Mouse (Mus musculus): ENCODE results near the gene Agt. TPM values are rescaled to one million over a fixed set of nuclear protein-coding genes. Genes with fewer than 3 reads are reported as not detected.

Gene Agt
- polyA plus RNA-seq, 1 experiment from 2014 or later = 0.09 TPM

GRCm38 (mm10) chr8:124548187-124548586, 21.3 kb downstream of the Agt start:
- no peaks in the 10 kb centered on the region for H3K9me3 ChIP-seq
- WGBS = 77% methylated on average over 1 of the region's 1 CpGs
- H3K27me3 ChIP-seq = no peaks in the 10 kb centered on the region
- H3K4me2 ChIP-seq (replicated peaks) = no peak overlapping the region
- no peaks in the 10 kb centered on the region for H3K4me1 ChIP-seq
- H3K9ac ChIP-seq (replicated peaks) = no peak overlapping the region
- peaks cover 95% of the 10 kb centered on the region for H3K36me3 ChIP-seq
- H3K4me3 ChIP-seq = no peak overlapping the region
- H3K27ac ChIP-seq (replicated peaks) = no peak overlapping the region
- ATAC-seq (ENCODE audit: low FRiP score, low read depth) = no peak

GRCm38 (mm10) chr8:124547269-124547668, 22.2 kb downstream of the Agt start:
- H3K27ac ChIP-seq (replicated peaks) = no peak overlapping the region
- H3K4me2 ChIP-seq (replicated peaks) = no peak overlapping the region
- WGBS = 76% methylated on average over 11 of the region's 11 CpGs
- no peak overlapping the region for H3K9ac ChIP-seq (replicated peaks)
- H3K4me3 ChIP-seq = no peak overlapping the region
- no peaks in the 10 kb centered on the region for H3K9me3 ChIP-seq
- ATAC-seq (ENCODE audit: low FRiP score, low read depth) = no peak
- no peaks in the 10 kb centered on the region for H3K4me1 ChIP-seq
- peaks cover 97% of the 10 kb centered on the region for H3K36me3 ChIP-seq
- H3K27me3 ChIP-seq = no peaks in the 10 kb centered on the region

- H3K4me3 ChIP-seq = no peak overlapping the region
- no peak overlapping the region for H3K4me2 ChIP-seq (replicated peaks)
- peaks cover 97% of the 10 kb centered on the region for H3K36me3 ChIP-seq
- no peak for ATAC-seq (ENCODE audit: low FRiP score, low read depth)
- no peaks in the 10 kb centered on the region for H3K4me1 ChIP-seq
- WGBS = 97% methylated on average over 7 of the region's 7 CpGs
- H3K9me3 ChIP-seq = no peaks in the 10 kb centered on the region
- H3K9ac ChIP-seq (replicated peaks) = no peak overlapping the region
- H3K27ac ChIP-seq (replicated peaks) = no peak overlapping the region
- no peaks in the 10 kb centered on the region for H3K27me3 ChIP-seq
Observed at GRCm38 (mm10) chr8:124546815-124547214, 22.7 kb downstream of the Agt start.

GRCm38 (mm10) chr8:124546371-124546770, 23.1 kb downstream of the Agt start:
- H3K27ac ChIP-seq (replicated peaks) = no peak overlapping the region
- ATAC-seq (ENCODE audit: low FRiP score, low read depth) = no peak
- 90% methylated on average over 6 of the region's 6 CpGs for WGBS
- no peak overlapping the region for H3K4me3 ChIP-seq
- no peak overlapping the region for H3K4me2 ChIP-seq (replicated peaks)
- H3K9me3 ChIP-seq = no peaks in the 10 kb centered on the region
- H3K27me3 ChIP-seq = no peaks in the 10 kb centered on the region
- H3K36me3 ChIP-seq = peaks cover 97% of the 10 kb centered on the region
- no peak overlapping the region for H3K9ac ChIP-seq (replicated peaks)
- H3K4me1 ChIP-seq = no peaks in the 10 kb centered on the region

- no peaks in the 10 kb centered on the region for H3K4me1 ChIP-seq
- WGBS = 94% methylated on average over 5 of the region's 5 CpGs
- no peak overlapping the region for H3K4me2 ChIP-seq (replicated peaks)
- no peak for ATAC-seq (ENCODE audit: low FRiP score, low read depth)
- no peaks in the 10 kb centered on the region for H3K27me3 ChIP-seq
- H3K4me3 ChIP-seq = no peak overlapping the region
- H3K9ac ChIP-seq (replicated peaks) = no peak overlapping the region
- no peaks in the 10 kb centered on the region for H3K9me3 ChIP-seq
- H3K36me3 ChIP-seq = peaks cover 99% of the 10 kb centered on the region
- no peak overlapping the region for H3K27ac ChIP-seq (replicated peaks)
Observed at GRCm38 (mm10) chr8:124543272-124543671, 26.2 kb downstream of the Agt start.

GRCm38 (mm10) chr8:124542001-124542400, 27.5 kb downstream of the Agt start:
- 95% methylated on average over 4 of the region's 4 CpGs for WGBS
- H3K27me3 ChIP-seq = no peaks in the 10 kb centered on the region
- H3K4me1 ChIP-seq = no peaks in the 10 kb centered on the region
- no peak overlapping the region for H3K4me2 ChIP-seq (replicated peaks)
- no peak overlapping the region for H3K9ac ChIP-seq (replicated peaks)
- H3K36me3 ChIP-seq = peaks cover 96% of the 10 kb centered on the region
- H3K4me3 ChIP-seq = no peak overlapping the region
- no peaks in the 10 kb centered on the region for H3K9me3 ChIP-seq
- no peak overlapping the region for H3K27ac ChIP-seq (replicated peaks)
- ATAC-seq (ENCODE audit: low FRiP score, low read depth) = no peak

- H3K4me2 ChIP-seq (replicated peaks) = no peak overlapping the region
- H3K36me3 ChIP-seq = peaks cover 91% of the 10 kb centered on the region
- no peak for ATAC-seq (ENCODE audit: low FRiP score, low read depth)
- no peak overlapping the region for H3K4me3 ChIP-seq
- no peak overlapping the region for H3K27ac ChIP-seq (replicated peaks)
- no peaks in the 10 kb centered on the region for H3K27me3 ChIP-seq
- 95% methylated on average over 12 of the region's 12 CpGs for WGBS
- H3K4me1 ChIP-seq = no peaks in the 10 kb centered on the region
- no peak overlapping the region for H3K9ac ChIP-seq (replicated peaks)
- H3K9me3 ChIP-seq = no peaks in the 10 kb centered on the region
Observed at GRCm38 (mm10) chr8:124540906-124541305, 28.6 kb downstream of the Agt start.

- H3K4me2 ChIP-seq (replicated peaks) = no peak overlapping the region
- no peak overlapping the region for H3K4me3 ChIP-seq
- no peaks in the 10 kb centered on the region for H3K27me3 ChIP-seq
- peaks cover 89% of the 10 kb centered on the region for H3K36me3 ChIP-seq
- 94% methylated on average over 5 of the region's 5 CpGs for WGBS
- no peaks in the 10 kb centered on the region for H3K4me1 ChIP-seq
- no peak overlapping the region for H3K9ac ChIP-seq (replicated peaks)
- no peak for ATAC-seq (ENCODE audit: low FRiP score, low read depth)
- H3K27ac ChIP-seq (replicated peaks) = no peak overlapping the region
- no peaks in the 10 kb centered on the region for H3K9me3 ChIP-seq
Observed at GRCm38 (mm10) chr8:124535451-124535850, 34.1 kb downstream of the Agt start.

- H3K4me1 ChIP-seq = no peaks in the 10 kb centered on the region
- H3K9ac ChIP-seq (replicated peaks) = no peak overlapping the region
- peaks cover 78% of the 10 kb centered on the region for H3K36me3 ChIP-seq
- no peaks in the 10 kb centered on the region for H3K27me3 ChIP-seq
- H3K4me3 ChIP-seq = no peak overlapping the region
- H3K4me2 ChIP-seq (replicated peaks) = no peak overlapping the region
- H3K9me3 ChIP-seq = no peaks in the 10 kb centered on the region
- H3K27ac ChIP-seq (replicated peaks) = no peak overlapping the region
- no peak for ATAC-seq (ENCODE audit: low FRiP score, low read depth)
- WGBS = 97% methylated on average over 3 of the region's 3 CpGs
Observed at GRCm38 (mm10) chr8:124532626-124533025, 36.9 kb downstream of the Agt start.

GRCm38 (mm10) chr8:124530996-124531395, 38.5 kb downstream of the Agt start:
- H3K36me3 ChIP-seq = peaks cover 87% of the 10 kb centered on the region
- no peak overlapping the region for H3K27ac ChIP-seq (replicated peaks)
- H3K9ac ChIP-seq (replicated peaks) = no peak overlapping the region
- no peaks in the 10 kb centered on the region for H3K27me3 ChIP-seq
- H3K4me1 ChIP-seq = no peaks in the 10 kb centered on the region
- H3K9me3 ChIP-seq = no peaks in the 10 kb centered on the region
- H3K4me3 ChIP-seq = no peak overlapping the region
- no peak overlapping the region for H3K4me2 ChIP-seq (replicated peaks)
- no peak for ATAC-seq (ENCODE audit: low FRiP score, low read depth)
- 88% methylated on average over 4 of the region's 4 CpGs for WGBS

GRCm38 (mm10) chr8:124530556-124530955, 39.0 kb downstream of the Agt start:
- Histone ChIP-seq H3K36me3 (peaks cover 87% of the 10 kb centered on the region), H3K9me3 (no peaks in the 10 kb centered on the region), H3K9ac (replicated peaks) (no peak overlapping the region), H3K27ac (replicated peaks) (no peak overlapping the region), H3K4me2 (replicated peaks) (no peak overlapping the region), H3K4me1 (no peaks in the 10 kb centered on the region), H3K27me3 (no peaks in the 10 kb centered on the region), H3K4me3 (no peak overlapping the region)
- 92% methylated on average over 7 of the region's 7 CpGs for WGBS
- no peak for ATAC-seq (ENCODE audit: low FRiP score, low read depth)

- H3K9me3 ChIP-seq = no peaks in the 10 kb centered on the region
- H3K4me1 ChIP-seq = no peaks in the 10 kb centered on the region
- no peak for ATAC-seq (ENCODE audit: low FRiP score, low read depth)
- no peaks in the 10 kb centered on the region for H3K27me3 ChIP-seq
- no peak overlapping the region for H3K4me3 ChIP-seq
- no peak overlapping the region for H3K9ac ChIP-seq (replicated peaks)
- H3K36me3 ChIP-seq = peaks cover 85% of the 10 kb centered on the region
- 89% methylated on average over 14 of the region's 14 CpGs for WGBS
- H3K27ac ChIP-seq (replicated peaks) = no peak overlapping the region
- no peak overlapping the region for H3K4me2 ChIP-seq (replicated peaks)
Observed at GRCm38 (mm10) chr8:124530076-124530475, 39.4 kb downstream of the Agt start.

GRCm38 (mm10) chr8:124526261-124526660, 43.2 kb downstream of the Agt start:
- peaks cover 49% of the 10 kb centered on the region for H3K36me3 ChIP-seq
- H3K27ac ChIP-seq (replicated peaks) = no peak overlapping the region
- H3K27me3 ChIP-seq = no peaks in the 10 kb centered on the region
- peaks cover 11% of the 10 kb centered on the region for H3K4me1 ChIP-seq
- H3K9me3 ChIP-seq = no peaks in the 10 kb centered on the region
- 93% methylated on average over 11 of the region's 11 CpGs for WGBS
- no peak overlapping the region for H3K9ac ChIP-seq (replicated peaks)
- H3K4me2 ChIP-seq (replicated peaks) = no peak overlapping the region
- no peak overlapping the region for H3K4me3 ChIP-seq
- no peak for ATAC-seq (ENCODE audit: low FRiP score, low read depth)

Data from midbrain, embryonic 12.5 days (tissue).